Mouse (Mus musculus) CD4-positive, CD25-positive, alpha-beta regulatory T cell, adult 2 months (primary cell): Measurements from ENCODE around the gene Vwa7.

ENCODE experiments used
- DNase-seq: peaks from one replicate; pipeline ENCODE4 v3.0.0-alpha.2; 2012; ENCODE audit warnings: low read depth, low spot score

Vwa7 gene

GRCm38 (mm10) chr17:35045807-35046680, 29.7 kb downstream of the Vwa7 start:
- DNase-seq: no peak

- peak; percentile 98 for DNase-seq
Observed at GRCm38 (mm10) chr17:35046681-35047455, 30.5 kb downstream of the Vwa7 start, which contains the start of gene Msh5. Msh5 (minus strand) TSS chr17:35046745.

GRCm38 (mm10) chr17:35047688-35048087, 31.3 kb downstream of the Vwa7 start:
- no peak for DNase-seq

- DNase-seq: peak; percentile 69
Observed at GRCm38 (mm10) chr17:35048149-35048931, 32.0 kb downstream of the Vwa7 start.

GRCm38 (mm10) chr17:35048932-35049440, 32.6 kb downstream of the Vwa7 start:
- DNase-seq: no peak

DNA sequence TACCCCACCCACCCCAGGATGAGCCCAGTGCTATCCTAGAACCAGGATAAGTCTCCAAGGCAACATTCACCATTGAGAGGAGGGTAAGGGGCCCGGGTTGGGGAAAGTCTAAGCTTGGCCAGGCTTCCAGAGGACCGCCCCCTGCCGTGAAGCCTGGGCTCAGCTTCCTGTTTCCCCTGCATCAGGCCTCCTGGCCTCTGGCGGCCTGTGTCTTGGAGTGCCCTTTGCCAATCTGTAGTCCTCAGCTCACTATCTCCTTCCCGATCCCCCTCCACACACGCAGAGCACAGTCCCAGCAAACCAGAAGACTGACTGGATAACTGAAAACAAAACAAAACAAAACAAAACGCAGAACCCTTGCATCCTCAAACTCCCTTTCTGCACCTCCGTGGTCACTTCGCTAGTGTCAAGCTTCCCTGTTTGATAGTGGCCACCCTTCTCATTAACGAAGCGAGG, 33.2 kb downstream of the Vwa7 start, which contains the start of gene Clic1:
TSS of gene Clic1 (plus strand) at position 406 of the 456 bp plus-strand sequence.
- DNase-seq: peak; percentile 61

DNA sequence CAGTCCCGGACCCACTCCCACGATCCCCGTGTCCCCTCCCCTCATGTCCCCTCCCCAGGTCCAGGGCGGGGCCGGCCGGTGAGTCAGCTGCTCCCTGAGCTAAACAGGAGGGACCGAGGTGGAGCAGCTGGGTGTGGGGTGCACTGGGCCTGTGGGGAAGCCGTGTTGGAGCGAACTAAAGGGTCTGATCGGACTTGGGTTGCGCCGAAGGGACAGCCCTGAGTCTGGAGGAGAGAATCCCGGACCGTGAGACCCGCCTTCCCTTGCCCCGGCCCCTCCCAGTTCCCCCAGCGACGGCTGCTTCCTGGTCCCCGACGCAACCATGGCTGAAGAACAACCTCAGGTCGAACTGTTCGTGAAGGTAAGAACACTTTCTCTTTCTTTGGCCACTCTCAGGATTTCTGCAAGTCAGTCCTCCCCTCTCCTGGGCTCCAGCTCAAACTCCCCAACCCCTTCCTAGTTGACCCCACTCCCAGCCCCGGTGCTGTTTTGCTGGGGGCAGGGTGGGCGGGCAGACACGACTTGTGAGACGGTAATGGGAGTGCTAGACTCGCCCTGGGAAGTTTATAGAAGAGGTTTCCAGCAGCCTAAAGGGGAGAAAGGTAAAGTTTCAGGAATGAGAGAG, 33.9 kb downstream of the Vwa7 start:
- peak; percentile 74 for DNase-seq

DNA sequence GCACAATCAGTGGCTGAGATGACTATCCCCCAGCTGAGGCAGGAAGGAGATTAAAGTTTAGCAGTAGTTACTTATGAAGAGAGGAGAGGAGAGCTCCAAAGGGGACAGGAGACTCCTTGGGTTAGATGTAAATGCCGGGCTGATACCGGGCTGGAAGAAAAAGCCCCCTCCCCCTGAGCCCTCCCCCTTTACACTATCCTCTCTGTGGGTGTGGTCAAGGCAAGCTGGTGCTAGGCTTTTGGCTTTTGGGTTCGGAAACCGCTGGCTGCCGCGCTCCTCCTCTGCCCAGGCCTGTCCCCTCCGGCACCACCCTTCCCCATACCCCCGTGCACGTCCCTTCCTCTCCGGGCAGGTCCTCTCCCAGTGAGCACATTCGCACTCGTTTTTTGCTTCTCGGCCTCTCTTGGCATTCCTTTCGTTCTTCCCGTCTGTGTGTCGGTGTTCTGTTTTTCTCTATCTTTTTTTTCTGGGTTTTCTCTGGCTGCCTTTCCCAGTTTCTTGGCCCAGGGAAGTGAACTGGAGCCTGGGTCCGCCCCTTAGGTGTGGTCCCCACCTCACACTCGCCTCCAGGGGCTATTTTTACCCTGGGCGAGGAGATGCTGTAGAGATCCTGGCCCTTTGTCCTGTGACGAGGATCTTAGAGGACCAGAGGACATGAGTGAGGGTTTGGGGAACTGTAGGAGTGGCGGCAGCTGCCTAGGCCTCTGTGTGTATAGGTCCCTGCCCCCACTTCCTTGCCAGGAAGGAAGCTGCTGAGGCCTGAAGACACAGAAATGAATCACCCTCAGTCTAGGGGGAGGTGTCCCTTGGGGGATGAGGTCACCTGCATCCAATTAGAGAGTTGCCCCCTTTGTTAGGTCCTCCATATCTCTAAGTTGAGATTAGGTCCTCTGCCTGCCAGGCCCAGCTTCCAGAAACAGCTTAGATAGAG, 35.0 kb downstream of the Vwa7 start:
- peak; percentile 85 for DNase-seq

- DNase-seq: no peak
Observed at GRCm38 (mm10) chr17:35052271-35052798, 36.0 kb downstream of the Vwa7 start.

- DNase-seq: no peak
Observed at GRCm38 (mm10) chr17:35055691-35056495, 39.5 kb downstream of the Vwa7 start.

DNA sequence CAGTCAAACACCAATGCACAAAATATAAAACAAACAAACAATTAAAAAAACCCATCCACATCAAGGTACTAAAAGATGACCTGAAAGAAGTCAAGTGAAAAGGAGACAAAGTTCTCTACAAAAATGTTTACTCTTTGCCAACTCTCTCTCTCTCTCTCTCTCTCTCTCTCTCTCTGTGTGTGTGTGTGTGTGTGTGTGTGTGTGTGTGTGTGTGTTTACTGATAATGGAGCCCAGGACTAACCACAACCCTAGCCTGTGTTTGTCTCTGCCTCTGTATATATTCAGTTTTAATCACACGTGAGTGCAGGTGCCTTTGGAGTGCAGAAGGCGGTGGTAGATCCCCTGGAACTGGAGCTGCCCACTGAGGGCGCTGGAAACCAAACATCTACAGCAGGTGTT, 40.7 kb downstream of the Vwa7 start:
- DNase-seq: no peak

DNA sequence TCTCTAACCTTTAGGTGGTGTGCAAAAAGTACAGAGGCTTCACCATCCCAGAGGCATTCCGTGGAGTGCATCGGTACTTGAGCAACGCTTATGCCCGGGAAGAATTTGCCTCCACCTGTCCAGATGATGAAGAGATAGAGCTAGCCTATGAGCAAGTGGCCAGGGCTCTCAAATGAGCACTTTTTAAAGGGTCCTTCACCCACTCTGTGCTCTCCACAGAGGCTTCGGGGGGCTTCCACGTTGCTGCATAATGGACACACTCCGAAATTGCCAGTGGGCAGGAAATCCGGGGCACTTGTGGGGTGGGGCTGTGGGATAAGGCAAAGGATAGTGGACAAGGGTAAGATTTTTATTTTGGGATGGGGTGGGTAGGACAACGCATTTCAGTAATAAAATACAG, 41.9 kb downstream of the Vwa7 start:
- no peak for DNase-seq

DNA sequence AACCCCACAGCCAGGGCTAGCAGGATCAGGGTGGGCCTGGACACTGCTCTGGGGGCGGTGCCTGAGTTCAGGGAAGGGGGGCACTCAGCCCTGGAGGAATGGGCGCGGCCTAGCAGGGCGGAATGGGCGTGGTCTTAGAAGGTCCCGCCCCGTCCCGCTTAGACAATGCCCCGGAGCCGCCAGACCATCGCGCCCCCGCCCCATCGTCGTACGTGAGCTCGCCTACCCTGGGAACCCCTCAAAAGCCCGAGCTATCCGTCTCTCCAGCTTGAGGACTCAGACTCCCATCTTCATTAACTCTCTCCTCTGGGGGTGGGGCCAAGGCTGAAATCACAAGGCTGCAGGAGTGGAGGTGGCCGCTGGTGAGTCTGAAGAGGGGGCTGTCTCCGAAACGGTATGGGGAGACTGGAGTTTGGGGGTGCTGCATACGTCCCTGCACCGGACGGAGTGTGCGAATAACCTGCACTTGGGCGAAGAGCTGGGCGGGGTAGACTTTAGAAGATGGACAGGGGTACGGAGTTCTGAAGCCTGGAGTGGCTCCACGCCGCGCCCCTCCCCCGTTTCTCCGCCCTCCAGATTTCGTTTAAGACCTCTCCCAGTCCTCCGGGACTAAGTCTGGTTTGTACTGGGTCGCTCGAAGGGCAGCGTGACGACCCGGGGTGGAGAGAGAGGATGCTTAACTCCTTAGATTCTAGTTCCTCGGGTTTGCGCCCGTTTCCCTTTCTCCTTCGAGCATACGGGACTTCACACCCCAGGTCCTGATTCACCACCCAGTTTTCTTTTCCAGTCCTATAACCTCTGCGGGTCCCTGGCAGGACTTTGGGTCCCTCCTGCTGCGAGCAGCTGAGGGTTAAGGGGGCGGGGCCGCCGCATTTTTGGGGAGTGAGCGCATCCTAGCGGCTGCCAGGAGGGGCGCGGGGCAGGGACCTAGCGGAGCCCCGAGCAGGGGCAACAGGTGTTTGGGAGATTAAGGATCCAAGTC, 42.8 kb downstream of the Vwa7 start, which contains the start of gene Ddah2:
TSS of gene Ddah2 (plus strand) at position 125 of the 982 bp plus-strand sequence.
- peak; percentile 90 for DNase-seq

DNA sequence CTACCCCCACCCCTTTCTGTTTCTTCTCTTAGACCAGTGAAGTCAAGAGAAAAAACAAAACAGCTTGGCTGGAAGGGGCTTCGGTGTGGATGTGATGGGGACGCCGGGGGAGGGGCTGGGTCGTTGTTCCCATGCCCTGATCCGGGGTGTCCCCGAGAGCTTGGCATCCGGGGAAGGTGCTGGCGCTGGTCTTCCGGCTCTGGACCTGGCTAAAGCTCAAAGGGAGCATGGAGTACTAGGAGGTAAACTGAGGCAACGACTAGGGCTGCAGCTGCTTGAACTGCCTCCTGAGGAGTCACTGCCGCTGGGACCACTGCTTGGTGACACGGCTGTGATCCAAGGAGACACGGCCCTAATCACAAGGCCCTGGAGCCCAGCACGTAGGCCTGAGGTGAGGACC, 43.7 kb downstream of the Vwa7 start:
- no peak for DNase-seq

- DNase-seq: no peak
Observed at GRCm38 (mm10) chr17:35060737-35061297, 44.4 kb downstream of the Vwa7 start.

GRCm38 (mm10) chr17:35061299-35061698, 44.9 kb downstream of the Vwa7 start:
- DNase-seq: no peak

DNA sequence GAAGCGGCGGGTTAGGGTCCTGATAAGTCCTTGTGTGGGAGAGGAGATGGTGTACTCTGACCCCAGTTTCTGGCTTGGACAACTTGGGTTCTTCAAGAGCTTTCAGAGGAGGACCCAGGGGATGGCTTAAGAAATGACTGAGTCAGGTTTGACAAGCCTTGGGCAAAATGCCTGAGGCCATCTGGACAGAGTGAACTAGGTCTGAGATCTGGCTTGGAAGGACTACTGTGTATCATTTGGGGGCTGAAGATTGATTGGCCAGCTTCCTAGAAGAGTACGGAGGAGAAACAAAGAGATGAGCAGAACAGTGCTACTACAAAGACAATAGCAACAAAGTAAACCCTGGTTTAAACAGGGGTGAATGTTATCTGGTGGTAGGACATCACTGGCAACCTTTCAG, 47.1 kb downstream of the Vwa7 start:
- no peak for DNase-seq
